Mouse (Mus musculus): ENCODE measurements around the gene Rnf19b.

GRCm38 (mm10) chr4:129117720-129118510 lies 59.8 kb downstream of the Rnf19b start:
- TF ChIP-seq CTCF (IDR thresholded peaks at IDR 0.05; ENCODE audit: low read depth, low read length) = no peak
- TF ChIP-seq POLR2A (IDR thresholded peaks at IDR 0.05; ENCODE audit: extremely low read depth, insufficient read depth, low read length) = no peak

All from liver, adult 2 months (tissue).